Mouse (Mus musculus) hindbrain, embryonic 15.5 days (tissue): ENCODE measurements around the gene Rftn1. TPM values are rescaled to one million over a fixed set of nuclear protein-coding genes. Genes with fewer than 3 reads are reported as not detected.
"Not testable (repeated sequence)": the region's sequence is repeated elsewhere in the genome, so short reads cannot be mapped to it uniquely, and the experiment has no call there.

ENCODE experiments used
- ATAC-seq: fragments of 200-750 bp; cut with Nextera tagmentation; 2 replicates; pipeline ENCODE4 v1.8.0; 2017; ENCODE audit warnings: low read depth, moderate number of reproducible peaks, moderate TSS enrichment; ENCODE audit not compliant: low FRiP score
- H3K27ac ChIP-seq: fragments of 300-500 bp; sonication (generic); replicated peaks from 2 replicates; pipeline ENCODE4 v1.5.1; 2015; ENCODE audit warnings: mild to moderate bottlenecking, inconsistent platforms
- H3K27me3 ChIP-seq: fragments of 300-500 bp; sonication (generic); 2 replicates; pipeline ENCODE4 v1.6.1; 2015; ENCODE audit warnings: control low read depth, inconsistent platforms
- H3K36me3 ChIP-seq: fragments of 300-500 bp; sonication (generic); 2 replicates; pipeline ENCODE4 v1.6.1; 2015; ENCODE audit warnings: control low read depth, inconsistent platforms
- H3K4me1 ChIP-seq: fragments of 300-500 bp; sonication (generic); replicated peaks from 2 replicates; pipeline ENCODE4 v1.6.1; 2015; ENCODE audit warnings: control low read depth, inconsistent platforms
- H3K4me2 ChIP-seq: fragments of 300-500 bp; sonication (generic); 2 replicates; pipeline ENCODE4 v1.6.1; 2015; ENCODE audit warnings: moderate library complexity, mild to moderate bottlenecking, inconsistent platforms
- H3K4me3 ChIP-seq: fragments of 300-500 bp; sonication (generic); 2 replicates; pipeline ENCODE4 v1.5.1; 2015; ENCODE audit warnings: mild to moderate bottlenecking, inconsistent platforms
- H3K9ac ChIP-seq: fragments of 300-500 bp; sonication (generic); 2 replicates; pipeline ENCODE4 v1.6.1; 2015; ENCODE audit warnings: inconsistent platforms
- H3K9me3 ChIP-seq: fragments of 300-500 bp; sonication (generic); 2 replicates; pipeline ENCODE4 v1.6.1; 2016; ENCODE audit warnings: control low read depth, inconsistent platforms
- WGBS: fragments of 180-500 bp; shearing (Covaris S2); methylation state at CpG from one replicate; pipeline ENCODE4 v1.1.7; 2015; 5-methylcytosine and 5-hydroxymethylcytosine counted together
- polyA plus RNA-seq: library from polyadenylated mRNA; unstranded; fragments of >200 nt; fragmentation: Nextera tagmentation; extraction: Ambion mirVana; gene quantifications from 2 replicates; pipeline ENCODE4 v1.2.1, GENCODE M21; 2015

The Rftn1 gene
- polyA plus RNA-seq, 1 experiment from 2014 or later = 21.2 TPM

DNA sequence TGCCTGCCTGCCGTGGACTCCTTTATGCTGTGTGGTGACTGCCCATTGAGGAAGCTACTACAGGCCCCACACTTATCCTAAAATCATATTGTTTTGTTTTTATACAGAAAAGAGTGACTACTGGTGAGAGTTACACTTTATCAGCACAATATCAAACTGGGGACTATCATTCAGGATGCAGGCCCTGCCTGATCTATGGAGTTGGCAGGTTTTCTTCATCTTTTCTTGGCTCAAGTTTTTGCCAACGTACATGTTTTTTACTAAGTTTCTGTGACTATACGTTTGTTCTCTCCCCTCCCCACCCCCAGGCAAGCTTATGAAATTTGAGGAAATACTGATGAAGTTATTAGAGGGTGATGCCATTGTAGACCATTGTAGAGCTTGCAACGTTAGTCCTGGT lies 27.5 kb upstream of the Rftn1 start:
- no peak overlapping the region for H3K4me2 ChIP-seq
- H3K9me3 ChIP-seq = no peaks in the 10 kb centered on the region
- no peak overlapping the region for H3K9ac ChIP-seq
- no peak overlapping the region for H3K4me3 ChIP-seq
- 80% methylated on average over 4 of the region's 4 CpGs for WGBS
- no peaks in the 10 kb centered on the region for H3K27me3 ChIP-seq
- H3K4me1 ChIP-seq = no peaks in the 10 kb centered on the region
- H3K27ac ChIP-seq = no peak overlapping the region
- ATAC-seq = no peak
- H3K36me3 ChIP-seq = no peaks in the 10 kb centered on the region

DNA sequence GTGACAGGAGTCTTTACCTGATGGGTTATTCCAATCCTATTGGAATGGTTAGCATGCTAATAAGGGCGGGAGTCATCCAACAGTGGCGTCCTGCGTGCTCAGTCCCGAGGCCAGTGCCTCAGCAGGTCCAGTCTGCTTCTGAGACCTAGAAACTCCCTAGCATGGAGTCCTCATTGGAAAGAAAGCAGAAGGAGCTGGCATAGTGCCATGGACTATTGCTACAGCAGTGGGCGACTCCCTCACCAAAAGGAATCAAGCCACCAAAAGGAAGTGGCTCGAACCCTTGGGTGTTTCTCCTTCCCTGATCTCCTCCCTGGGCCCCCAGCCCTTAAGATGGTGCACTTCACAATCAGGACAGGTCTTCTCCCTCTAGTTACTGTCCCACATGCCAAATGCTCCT lies 24.6 kb upstream of the Rftn1 start:
- Histone ChIP-seq H3K36me3 (no peaks in the 10 kb centered on the region), H3K4me3 (no peak overlapping the region), H3K4me2 (no peak overlapping the region), H3K9ac (no peak overlapping the region), H3K9me3 (no peaks in the 10 kb centered on the region), H3K27ac (no peak overlapping the region), H3K27me3 (no peaks in the 10 kb centered on the region), H3K4me1 (no peaks in the 10 kb centered on the region)
- ATAC-seq = no peak
- 83% methylated on average over 6 of the region's 6 CpGs for WGBS

DNA sequence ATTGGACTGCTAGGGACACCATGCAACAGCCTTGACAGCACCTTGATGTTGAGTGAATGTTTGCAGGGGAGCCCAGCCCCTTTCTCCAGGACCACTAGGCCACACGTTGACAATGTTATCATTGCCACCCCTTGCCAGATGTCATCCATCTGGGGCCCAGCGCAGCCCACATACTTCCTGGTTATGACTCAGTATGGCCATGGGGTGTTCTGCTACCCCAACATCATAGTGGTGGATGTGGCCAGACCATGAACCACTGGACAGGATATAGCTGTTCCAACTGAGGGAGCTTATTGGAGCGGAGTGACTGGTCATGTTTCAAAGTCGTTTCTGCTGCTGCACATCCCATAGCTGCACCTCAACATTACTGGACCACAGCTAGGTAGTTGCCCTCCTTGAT lies 22.6 kb upstream of the Rftn1 start:
- no peak overlapping the region for H3K4me3 ChIP-seq
- no peak overlapping the region for H3K9ac ChIP-seq
- WGBS = 90% methylated on average over 4 of the region's 4 CpGs
- no peaks in the 10 kb centered on the region for H3K9me3 ChIP-seq
- no peak overlapping the region for H3K4me2 ChIP-seq
- H3K27ac ChIP-seq = no peak overlapping the region
- H3K4me1 ChIP-seq = no peaks in the 10 kb centered on the region
- H3K27me3 ChIP-seq = no peaks in the 10 kb centered on the region
- no peak for ATAC-seq
- no peaks in the 10 kb centered on the region for H3K36me3 ChIP-seq

DNA sequence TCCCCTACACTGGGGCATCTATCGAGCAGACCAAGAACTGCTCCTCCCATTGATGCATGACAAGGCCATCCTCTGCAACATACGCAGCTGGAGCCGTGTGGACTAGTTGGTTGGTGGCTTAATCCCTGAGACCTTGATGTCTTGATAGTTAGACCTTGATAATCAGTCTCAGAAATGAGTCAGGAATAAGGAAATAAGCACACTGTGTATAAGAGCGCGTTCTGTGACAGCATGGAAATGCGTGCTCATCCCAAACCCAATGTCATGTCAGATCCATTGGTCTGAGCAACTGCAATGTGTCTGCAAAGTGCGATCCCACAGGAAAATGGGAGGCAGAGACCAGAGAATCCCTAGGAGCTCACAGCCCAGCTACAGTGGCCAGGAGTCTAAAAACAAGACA lies 21.3 kb upstream of the Rftn1 start:
- H3K4me1 ChIP-seq = no peaks in the 10 kb centered on the region
- no peak overlapping the region for H3K4me2 ChIP-seq
- WGBS = 97% methylated on average over 7 of the region's 7 CpGs
- no peaks in the 10 kb centered on the region for H3K27me3 ChIP-seq
- no peak overlapping the region for H3K27ac ChIP-seq
- H3K36me3 ChIP-seq = no peaks in the 10 kb centered on the region
- H3K4me3 ChIP-seq = no peak overlapping the region
- H3K9ac ChIP-seq = no peak overlapping the region
- no peaks in the 10 kb centered on the region for H3K9me3 ChIP-seq
- no peak for ATAC-seq

DNA sequence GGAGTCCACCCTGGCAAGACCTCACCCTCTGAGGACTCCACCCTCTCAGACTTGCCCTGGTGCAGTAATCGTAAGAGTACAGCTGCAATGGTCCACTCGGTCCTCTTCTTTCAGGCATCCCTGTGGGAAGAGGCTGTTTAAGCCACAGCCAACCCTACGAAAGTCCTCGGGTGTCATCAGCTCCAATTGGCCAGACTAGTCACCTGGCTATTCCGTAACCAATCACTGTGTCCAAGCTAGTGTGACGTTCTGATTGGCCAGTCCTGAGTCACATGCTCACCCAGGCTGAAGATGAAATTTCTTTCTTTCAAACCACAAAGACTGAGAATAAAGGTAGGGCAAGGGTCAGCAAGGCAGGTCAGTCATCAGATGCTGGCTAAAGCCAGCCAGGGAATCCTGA lies 19.4 kb upstream of the Rftn1 start:
- Histone ChIP-seq H3K4me3 (no peak overlapping the region), H3K27ac (no peak overlapping the region), H3K4me2 (no peak overlapping the region), H3K9ac (no peak overlapping the region), H3K36me3 (no peaks in the 10 kb centered on the region), H3K4me1 (no peaks in the 10 kb centered on the region), H3K27me3 (no peaks in the 10 kb centered on the region), H3K9me3 (no peaks in the 10 kb centered on the region)
- WGBS = 89% methylated on average over 6 of the region's 6 CpGs
- ATAC-seq = no peak

DNA sequence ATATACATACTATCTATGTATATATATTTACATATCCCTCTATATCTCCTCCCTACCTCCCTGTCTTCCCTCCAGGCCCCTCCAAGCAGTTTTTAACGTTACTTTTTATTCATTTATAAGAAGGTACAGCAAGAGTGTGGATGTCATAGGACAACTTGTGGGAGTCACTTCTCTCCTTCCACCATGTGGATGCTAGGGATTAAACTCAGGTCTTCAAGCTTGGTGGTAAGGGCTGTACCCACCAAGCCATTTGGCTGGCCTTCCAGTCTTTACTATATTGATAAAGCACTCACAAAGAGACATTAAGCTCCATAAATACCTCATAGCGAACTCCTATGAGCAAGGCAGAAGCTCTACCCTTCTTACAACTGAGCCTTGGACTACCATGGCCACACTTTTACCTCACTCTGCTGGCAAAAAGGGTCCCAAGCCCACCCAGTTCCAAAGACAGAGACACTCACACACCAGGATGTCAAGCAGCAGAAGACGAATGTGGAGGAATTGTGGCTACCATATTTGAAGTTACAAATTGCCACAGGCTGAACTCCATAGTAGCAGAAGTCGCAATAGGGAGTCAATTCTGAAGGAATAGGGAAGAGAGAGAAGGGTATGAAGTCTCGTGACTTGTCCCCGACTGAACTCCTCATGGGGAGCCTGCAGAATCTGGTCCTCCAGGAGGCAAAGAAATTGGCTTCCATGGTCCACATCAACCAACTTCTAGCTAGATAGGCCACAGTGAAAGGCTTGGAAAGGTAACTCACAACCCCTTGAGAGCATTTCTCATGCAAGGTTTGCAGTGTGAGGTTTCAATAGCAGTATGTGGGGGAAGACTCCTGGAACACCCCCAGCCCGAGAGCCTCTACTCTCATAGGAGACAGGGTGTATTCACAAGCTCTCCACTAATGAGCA lies 17.9 kb upstream of the Rftn1 start:
- Histone ChIP-seq H3K9ac (no peak overlapping the region), H3K27ac (no peak overlapping the region), H3K9me3 (no peaks in the 10 kb centered on the region), H3K4me3 (no peak overlapping the region), H3K4me2 (no peak overlapping the region), H3K4me1 (no peaks in the 10 kb centered on the region), H3K27me3 (no peaks in the 10 kb centered on the region), H3K36me3 (no peaks in the 10 kb centered on the region)
- 89% methylated on average over 7 of the region's 7 CpGs for WGBS
- ATAC-seq = no peak

DNA sequence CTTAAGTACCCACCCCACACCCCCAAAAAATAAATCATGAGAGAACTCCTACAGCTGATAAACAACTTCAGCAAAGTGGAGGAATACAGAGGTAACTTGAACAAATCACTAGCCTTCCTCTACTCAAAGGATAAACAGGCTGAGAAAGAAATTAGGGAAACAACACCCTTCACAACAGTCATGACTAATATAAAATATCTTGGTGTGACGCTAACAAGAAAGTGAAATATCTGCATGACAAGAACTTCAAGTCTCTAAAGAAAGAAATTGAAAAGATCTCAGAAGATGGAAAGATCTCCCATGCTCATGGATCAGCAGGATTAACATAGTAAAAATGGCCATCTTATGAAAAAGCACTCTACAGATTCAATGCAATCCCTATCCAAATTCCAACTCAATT lies 15.8 kb upstream of the Rftn1 start:
- not testable (repeated sequence) for H3K27ac ChIP-seq, H3K4me1 ChIP-seq, ATAC-seq, H3K9me3 ChIP-seq, H3K27me3 ChIP-seq, H3K4me2 ChIP-seq, H3K9ac ChIP-seq, H3K4me3 ChIP-seq, H3K36me3 ChIP-seq
- 95% methylated on average over 1 of the region's 1 CpGs for WGBS

DNA sequence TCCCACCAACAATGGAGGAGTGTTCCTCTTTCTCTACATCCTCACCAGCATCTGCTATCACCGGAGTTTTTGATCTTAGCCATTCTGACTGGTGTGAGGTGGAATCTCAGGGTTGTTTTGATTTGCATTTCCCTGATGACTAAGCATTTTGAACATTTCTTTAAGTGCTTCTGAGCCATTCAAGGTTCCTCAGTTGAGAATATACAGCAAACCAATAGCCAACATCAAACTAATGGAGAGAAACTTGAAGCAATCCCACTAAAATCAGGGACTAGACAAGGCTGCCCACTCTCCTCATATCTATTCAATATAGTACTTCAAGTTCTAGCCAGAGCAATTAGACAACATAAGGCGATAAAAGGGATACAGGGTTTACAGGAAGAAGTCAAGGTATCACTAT lies 15.4 kb upstream of the Rftn1 start:
- 89% methylated on average over 2 of the region's 2 CpGs for WGBS
- not testable (repeated sequence) for ATAC-seq, H3K9me3 ChIP-seq, H3K4me2 ChIP-seq, H3K4me1 ChIP-seq, H3K9ac ChIP-seq, H3K27me3 ChIP-seq, H3K4me3 ChIP-seq, H3K27ac ChIP-seq, H3K36me3 ChIP-seq

DNA sequence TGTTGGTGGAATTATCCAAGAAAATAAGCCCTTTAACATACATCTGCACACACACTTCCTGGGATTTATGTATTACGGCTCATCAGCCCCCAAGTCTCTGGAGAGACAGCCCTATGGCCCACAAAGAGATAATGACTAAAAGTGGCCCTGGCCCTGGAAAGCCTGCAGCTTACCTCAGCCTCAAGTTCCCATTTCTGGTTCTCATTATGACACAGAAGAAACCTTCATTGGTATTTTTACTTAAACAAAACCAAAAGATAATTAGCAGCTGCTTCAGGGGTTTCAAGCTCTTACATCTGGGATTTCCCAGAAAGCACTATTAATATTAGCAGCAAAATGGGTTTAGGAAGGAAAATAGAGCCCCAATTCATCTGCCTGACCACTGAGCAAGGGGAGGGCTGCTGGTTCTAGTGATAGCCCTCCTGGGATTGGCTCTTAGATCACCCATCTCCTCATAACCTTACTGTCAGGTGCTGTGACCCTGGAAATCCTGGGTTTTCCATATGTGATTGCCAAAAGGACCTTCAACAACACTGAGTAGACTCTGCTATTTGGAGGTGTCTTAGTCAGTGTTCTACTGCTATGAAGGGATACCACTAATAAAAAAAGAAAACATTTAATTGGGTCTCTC lies 14.8 kb upstream of the Rftn1 start:
- WGBS = 89% methylated on average over 1 of the region's 1 CpGs
- no peak overlapping the region for H3K9ac ChIP-seq

DNA sequence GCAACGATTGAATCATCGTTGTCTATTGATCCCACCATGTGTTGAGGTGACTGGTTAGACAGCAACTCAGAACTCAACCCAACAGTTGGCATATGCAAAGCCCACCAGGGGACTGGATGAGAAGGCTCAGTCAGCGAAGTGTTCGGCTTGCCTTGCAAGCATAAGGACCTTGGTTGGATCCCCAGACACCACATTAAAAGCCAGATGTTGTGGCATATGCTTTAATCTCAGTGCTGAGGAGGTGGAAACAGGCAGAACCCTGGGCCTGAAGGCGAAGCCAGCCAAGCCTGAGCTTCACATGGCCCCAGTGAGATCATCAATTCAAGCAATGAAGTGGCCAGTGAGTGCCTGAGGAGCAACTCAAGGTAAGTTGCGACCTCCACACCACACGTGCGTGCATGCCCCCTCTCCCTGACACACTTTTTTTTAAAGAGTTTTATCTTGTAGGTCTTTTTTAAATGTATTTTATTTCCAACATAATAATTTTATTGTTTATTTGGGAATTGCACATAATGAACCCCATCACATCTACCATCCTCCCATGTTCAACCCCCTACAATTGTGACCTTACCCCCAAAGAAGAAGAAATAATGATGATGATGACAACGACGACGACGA lies 11.5 kb upstream of the Rftn1 start:
- Histone ChIP-seq H3K4me3 (no peak overlapping the region), H3K9ac (no peak overlapping the region), H3K27ac (no peak overlapping the region), H3K36me3 (no peaks in the 10 kb centered on the region), H3K9me3 (no peaks in the 10 kb centered on the region), H3K27me3 (0 out of 2 replicates have a peak, but pooled peaks cover 3% of the 10 kb centered on the region), H3K4me1 (no peaks in the 10 kb centered on the region), H3K4me2 (no peak overlapping the region)
- ATAC-seq = no peak
- 85% methylated on average over 12 of the region's 12 CpGs for WGBS

More for the DNA sequence above, 14.8 kb upstream of the Rftn1 start:
- no peaks in the 10 kb centered on the region for H3K9me3 ChIP-seq
- H3K4me2 ChIP-seq = no peak overlapping the region
- no peak for ATAC-seq
- no peak overlapping the region for H3K4me3 ChIP-seq
- H3K4me1 ChIP-seq = no peaks in the 10 kb centered on the region
- H3K27ac ChIP-seq = no peak overlapping the region
- no peaks in the 10 kb centered on the region for H3K36me3 ChIP-seq
- H3K27me3 ChIP-seq = no peaks in the 10 kb centered on the region

DNA sequence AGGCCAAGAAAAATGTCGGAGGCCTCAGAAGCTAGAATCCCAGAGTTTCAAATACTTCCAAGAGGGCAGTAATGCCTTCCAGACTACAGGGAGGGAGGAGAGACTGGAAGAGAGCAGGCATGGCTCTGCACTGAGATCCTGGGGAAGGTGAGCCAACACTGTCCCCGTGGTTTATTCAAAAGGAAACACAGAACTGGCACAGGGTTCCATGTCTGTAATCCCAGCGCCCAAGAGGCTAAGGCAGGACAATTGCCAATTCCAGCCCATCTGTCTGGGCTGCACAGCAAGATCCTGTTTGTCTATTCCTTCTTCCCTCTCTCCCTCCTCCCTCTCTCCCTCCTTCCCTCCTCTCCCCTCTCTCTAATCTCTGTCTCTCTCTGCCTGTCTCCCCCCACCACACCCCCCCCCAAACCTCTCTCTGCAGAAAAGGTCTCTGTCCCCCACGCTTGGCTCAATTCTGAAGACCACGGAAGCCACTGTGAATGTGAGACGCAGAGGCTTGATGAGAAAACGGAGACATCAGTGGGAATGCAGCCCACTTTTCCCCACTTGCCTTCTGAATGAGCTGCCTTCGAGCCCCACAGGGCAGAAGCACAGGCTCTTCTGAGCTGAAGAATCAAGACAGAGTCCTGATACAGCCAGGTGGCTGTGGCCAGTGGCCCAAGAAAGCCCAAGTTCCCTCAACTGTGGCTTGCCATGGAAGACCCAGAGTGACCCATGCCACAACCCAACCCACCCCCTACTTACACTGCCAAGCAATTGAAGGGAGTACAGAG lies 8.8 kb upstream of the Rftn1 start:
- H3K27me3 ChIP-seq = 0 out of 2 replicates have a peak, but pooled peaks cover 3% of the 10 kb centered on the region
- no peaks in the 10 kb centered on the region for H3K4me1 ChIP-seq
- H3K4me2 ChIP-seq = no peak overlapping the region
- no peak overlapping the region for H3K4me3 ChIP-seq
- H3K27ac ChIP-seq = no peak overlapping the region
- WGBS = 60% methylated on average over 8 of the region's 8 CpGs
- 0 out of 2 replicates have a peak, but pooled peaks have one; percentile 40 for ATAC-seq
- H3K36me3 ChIP-seq = no peaks in the 10 kb centered on the region
- H3K9me3 ChIP-seq = no peaks in the 10 kb centered on the region
- no peak overlapping the region for H3K9ac ChIP-seq

DNA sequence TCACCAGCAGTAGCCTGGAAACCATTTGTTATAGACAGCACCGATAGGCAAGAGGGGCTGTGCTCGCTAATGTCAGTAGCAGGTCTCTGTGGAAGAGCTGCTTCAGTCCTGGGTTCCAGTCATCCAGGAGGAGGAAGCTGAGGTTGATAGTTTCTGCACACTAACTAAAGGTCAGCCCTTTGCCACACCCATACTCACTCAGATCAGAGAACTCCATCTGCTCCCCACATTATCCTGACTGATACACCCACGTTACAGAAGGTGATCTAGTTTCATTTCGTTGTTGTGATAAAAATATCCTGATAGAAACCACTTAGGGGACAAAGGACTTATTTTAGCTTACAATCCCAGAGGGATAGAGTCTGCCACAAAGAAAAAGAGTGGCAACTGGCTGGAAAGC lies 7.1 kb upstream of the Rftn1 start:
- H3K4me3 ChIP-seq = no peak overlapping the region
- no peak overlapping the region for H3K4me2 ChIP-seq
- no peak for ATAC-seq
- peaks cover 11% of the 10 kb centered on the region for H3K4me1 ChIP-seq
- no peak overlapping the region for H3K9ac ChIP-seq
- no peaks in the 10 kb centered on the region for H3K36me3 ChIP-seq
- no peaks in the 10 kb centered on the region for H3K9me3 ChIP-seq
- no peak overlapping the region for H3K27ac ChIP-seq
- 85% methylated on average over 4 of the region's 4 CpGs for WGBS
- 0 out of 2 replicates have a peak, but pooled peaks cover 3% of the 10 kb centered on the region for H3K27me3 ChIP-seq
